Mouse (Mus musculus) CH12.LX (cell line): Measurements from ENCODE around the gene Celf2. TPM values are rescaled to one million over a fixed set of nuclear protein-coding genes. Genes with fewer than 3 reads are reported as not detected.

Experiments
- DNase-seq: peaks from one replicate; pipeline ENCODE4 v3.0.0-alpha.2; 2013; ENCODE audit errors: extremely low read depth
- H3K27ac ChIP-seq: 2 replicates; pipeline ENCODE4 v1.5.1; 2012; ENCODE audit warnings: low read depth, mild to moderate bottlenecking, control low read depth, moderate library complexity; ENCODE audit not compliant: insufficient read depth
- H3K27me3 ChIP-seq: replicated peaks from 2 replicates; pipeline ENCODE3; 2012; ENCODE audit warnings: inconsistent platforms
- H3K36me3 ChIP-seq, 2 experiments: replicated peaks in 1 of 2; 2 replicates each; pipeline versions ENCODE3 to v1.6.1; 2012; ENCODE audit warnings: inconsistent platforms in 1 of 2, low read length in 1 of 2, mild to moderate bottlenecking in 1 of 2, mixed read lengths in 1 of 2, moderate library complexity in 1 of 2; ENCODE audit not compliant: control insufficient read depth in 1 of 2, insufficient read depth in 1 of 2
- H3K4me1 ChIP-seq, 2 experiments: 2 replicates each; pipeline ENCODE4 v1.6.1; 2012; ENCODE audit warnings: inconsistent platforms in 1 of 2, moderate library complexity in 1 of 2; ENCODE audit not compliant: insufficient read depth in 2 of 2, control insufficient read depth in 1 of 2
- H3K4me2 ChIP-seq: 2 replicates; pipeline ENCODE4 v1.6.1; 2012; ENCODE audit warnings: low read depth, mild to moderate bottlenecking, control low read depth; ENCODE audit not compliant: poor library complexity, insufficient read depth, severe bottlenecking
- H3K4me3 ChIP-seq, 3 experiments: fragments of 150-350 bp in 1 of 3; sonication (generic) in 1 of 3; replicated peaks in 1 of 3; 2 replicates each; pipeline versions ENCODE3 to v1.5.1; 2011 to 2012; ENCODE audit warnings: low read depth in 2 of 3, low read length in 2 of 3, mild to moderate bottlenecking in 2 of 3, moderate library complexity in 2 of 3, control low read depth in 1 of 3, improper control_type of control experiment in 1 of 3, inconsistent platforms in 1 of 3, mixed read lengths in 1 of 3; ENCODE audit not compliant: poor library complexity in 1 of 3
- H3K79me2 ChIP-seq: replicated peaks from 2 replicates; pipeline ENCODE4 v1.6.1; 2012; ENCODE audit warnings: mild to moderate bottlenecking, moderate library complexity; ENCODE audit not compliant: control insufficient read depth, poor library complexity, insufficient read depth, severe bottlenecking; ENCODE audit errors: extremely low read depth
- H3K9ac ChIP-seq: 2 replicates; pipeline ENCODE4 v1.6.1; 2012; ENCODE audit warnings: low read depth, mild to moderate bottlenecking, control low read depth, moderate library complexity; ENCODE audit not compliant: insufficient read depth
- H3K9me3 ChIP-seq: replicated peaks from 2 replicates; pipeline ENCODE3; 2012; ENCODE audit warnings: low read length, inconsistent platforms, mixed read lengths
- BHLHE40 ChIP-seq: IDR thresholded peaks from 2 replicates; pipeline ENCODE4 v1.6.1; 2011; ENCODE audit warnings: mild to moderate bottlenecking, low read depth, low read length, improper control_type of control experiment
- CHD1 ChIP-seq: IDR thresholded peaks from 2 replicates; pipeline ENCODE4 v1.6.1; 2012; ENCODE audit warnings: low read depth, low read length, improper control_type of control experiment, inconsistent platforms
- CTCF ChIP-seq, 2 experiments: IDR thresholded peaks in 1 of 2; conservative IDR thresholded peaks in 1 of 2; 2 replicates each; pipeline ENCODE4 v1.5.1; 2011 to 2012; ENCODE audit warnings: low read depth in 2 of 2, low read length in 2 of 2, improper control_type of control experiment in 1 of 2, inconsistent platforms in 1 of 2, mild to moderate bottlenecking in 1 of 2, moderate library complexity in 1 of 2
- E2F4 ChIP-seq: IDR thresholded peaks from 2 replicates; pipeline ENCODE4 v1.6.1; 2011; ENCODE audit warnings: low read depth, low read length, improper control_type of control experiment; ENCODE audit not compliant: insufficient replicate concordance
- HCFC1 ChIP-seq: IDR thresholded peaks from 2 replicates; pipeline ENCODE4 v1.6.1; 2012; ENCODE audit warnings: low read depth, mild to moderate bottlenecking, inconsistent platforms, low read length, improper control_type of control experiment
- IRF4 ChIP-seq: IDR thresholded peaks from 2 replicates; pipeline ENCODE4 v1.6.1; 2014; ENCODE audit warnings: low read depth, mild to moderate bottlenecking, inconsistent platforms, low read length, improper control_type of control experiment
- JUN ChIP-seq: IDR thresholded peaks from 2 replicates; pipeline ENCODE4 v1.6.1; 2011; ENCODE audit warnings: low read depth, mild to moderate bottlenecking, low read length, improper control_type of control experiment, moderate library complexity; ENCODE audit not compliant: insufficient read depth
- MEF2A ChIP-seq: IDR thresholded peaks from 2 replicates; pipeline ENCODE4 v1.6.1; 2014; ENCODE audit warnings: low read depth, mild to moderate bottlenecking, inconsistent platforms, low read length, improper control_type of control experiment, borderline replicate concordance
- MXI1 ChIP-seq: IDR thresholded peaks from 2 replicates; pipeline ENCODE4 v1.6.1; 2011; ENCODE audit warnings: mild to moderate bottlenecking, low read depth, low read length, improper control_type of control experiment
- NRF1 ChIP-seq: IDR thresholded peaks from 2 replicates; pipeline ENCODE4 v1.6.1; 2014; ENCODE audit warnings: low read depth, mild to moderate bottlenecking, inconsistent platforms, low read length, improper control_type of control experiment, moderate library complexity
- RAD21 ChIP-seq: IDR thresholded peaks from 2 replicates; pipeline ENCODE4 v1.6.1; 2011; ENCODE audit warnings: low read depth, mild to moderate bottlenecking, low read length, improper control_type of control experiment, moderate library complexity
- RCOR1 ChIP-seq: conservative IDR thresholded peaks from 2 replicates; pipeline ENCODE4 v1.6.1; 2012; ENCODE audit warnings: low read depth, mild to moderate bottlenecking, inconsistent platforms, low read length, improper control_type of control experiment
- TBP ChIP-seq: conservative IDR thresholded peaks from 2 replicates; pipeline ENCODE4 v1.6.1; 2011; ENCODE audit warnings: low read depth, low read length, improper control_type of control experiment
- TCF12 ChIP-seq: IDR thresholded peaks from 2 replicates; pipeline ENCODE4 v1.6.1; 2014; ENCODE audit warnings: low read depth, mild to moderate bottlenecking, inconsistent platforms, low read length, improper control_type of control experiment
- UBTF ChIP-seq: IDR thresholded peaks from 2 replicates; pipeline ENCODE4 v1.6.1; 2012; ENCODE audit warnings: low read depth, mild to moderate bottlenecking, inconsistent platforms, low read length, improper control_type of control experiment, moderate library complexity
- USF2 ChIP-seq: conservative IDR thresholded peaks from 2 replicates; pipeline ENCODE4 v1.6.1; 2011; ENCODE audit warnings: low read depth, low read length, improper control_type of control experiment
- dilution Hi-C: fragments of 300-500 bp; cut with MboI; formaldehyde crosslinking; loops from 2 replicates; pipeline ENCODE4 v1.14.3; 2020; ENCODE audit warnings: low sequenced_read_pairs; ENCODE audit not compliant: extremely low pct_unique_long_range_greater_than_20kb, extremely low pct_ligation_motif_present
- in situ Hi-C: fragments of 300-500 bp; cut with MboI; formaldehyde crosslinking; loops from 3 replicates; pipeline ENCODE4 v1.14.3; 2019; ENCODE audit warnings: low sequenced_read_pairs, low pct_ligation_motif_present, low pct_unique_long_range_greater_than_20kb, mixed read lengths
- polyA plus RNA-seq: library from polyadenylated mRNA; unstranded; fragments of >175 nt; gene quantifications from 2 replicates; pipeline ENCODE4 v1.2.1, GENCODE M21; 2012; ENCODE audit warnings: low read depth; ENCODE audit not compliant: insufficient read length
- total RNA-seq, 2 experiments: library from RNA; depleted of rRNA; stranded (reverse); fragments of 300-350 nt in 1 of 2; fragments of >200 nt in 1 of 2; gene quantifications; 2 replicates each; pipeline ENCODE4 v1.2.3; 2012 to 2014

The Celf2 gene
- total and polyA plus RNA-seq, 3 experiments: 51.0 to 143 (median 103) TPM

DNA sequence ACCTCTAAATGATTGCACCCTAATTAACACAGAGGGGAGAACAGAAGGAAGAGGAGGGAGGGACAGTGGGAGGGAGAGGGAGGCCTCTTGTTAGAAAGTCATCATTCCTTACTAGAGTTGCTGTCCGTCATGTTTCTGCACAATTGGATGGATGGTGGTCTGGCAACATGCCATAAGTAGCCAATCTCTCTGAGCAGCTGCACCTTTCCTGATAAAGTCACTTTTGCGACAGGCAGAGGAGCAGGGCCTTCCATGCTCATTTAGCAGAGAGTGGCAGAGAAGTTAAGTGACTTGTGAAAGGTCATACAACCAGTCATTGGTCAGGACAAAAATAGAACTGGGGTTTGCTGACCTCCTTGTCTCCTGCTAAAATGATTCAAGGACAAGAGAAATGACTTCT, 747.0 kb downstream of the Celf2 start:
- H3K4me3 ChIP-seq: no peak overlapping the region
- no peak overlapping the region for H3K9ac ChIP-seq
- H3K79me2 ChIP-seq: no peaks in the 10 kb centered on the region
- DNase-seq: no peak
- H3K4me1 ChIP-seq: no peaks in the 10 kb centered on the region
- in situ Hi-C loops (no loop called here), dilution Hi-C loops (no loop called here)
- no peak overlapping the region for H3K27ac ChIP-seq
- no peak for TF ChIP-seq UBTF
- no peak for TF ChIP-seq E2F4
- no peak for TF ChIP-seq TBP
- no peak for TF ChIP-seq CTCF (conservative IDR thresholded peaks at IDR 0.05 in 1 of 2, IDR thresholded peaks at IDR 0.05 in 1 of 2; ENCODE audit: low read depth in 2 of 2, low read length in 2 of 2)
- TF ChIP-seq BHLHE40: no peak
- no peak for TF ChIP-seq JUN
- no peak for TF ChIP-seq CHD1
- no peak for TF ChIP-seq TCF12
- TF ChIP-seq RAD21: no peak
- no peak for TF ChIP-seq MXI1
- no peak for TF ChIP-seq USF2
- no peak for TF ChIP-seq NRF1
- no peak for TF ChIP-seq RCOR1
- TF ChIP-seq IRF4: no peak
- H3K27me3 ChIP-seq: no peaks in the 10 kb centered on the region
- no peaks in the 10 kb centered on the region for H3K36me3 ChIP-seq
- H3K4me2 ChIP-seq: no peak overlapping the region
- H3K9me3 ChIP-seq: no peaks in the 10 kb centered on the region

DNA sequence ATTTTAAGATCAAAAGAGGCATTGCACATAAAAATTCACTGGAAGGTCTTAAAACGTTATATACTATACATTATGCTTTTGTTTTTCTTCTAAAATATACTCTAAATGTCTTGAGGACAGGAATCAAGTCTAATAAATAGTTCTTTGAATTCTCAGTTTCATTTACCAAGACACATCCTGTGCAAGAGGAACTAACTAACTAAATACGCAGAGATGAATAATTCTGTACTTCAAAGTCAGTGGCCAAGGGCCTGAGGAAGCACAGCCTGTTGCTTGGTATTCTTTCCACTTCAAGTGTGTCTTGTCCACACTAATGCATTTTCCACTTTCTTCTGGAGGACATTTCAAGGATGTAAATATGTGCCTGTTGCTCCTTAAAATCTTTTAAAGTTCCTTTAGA, 766.2 kb downstream of the Celf2 start:
- dilution Hi-C loops: no loop called here
- H3K4me1 ChIP-seq: peaks cover 2 to 9% of the 10 kb centered on the region in 2 experiments; a peak in 3 of 4 replicates
- no peaks in the 10 kb centered on the region for H3K27me3 ChIP-seq
- no peak overlapping the region for H3K9ac ChIP-seq
- H3K4me2 ChIP-seq: no peak overlapping the region
- no peak overlapping the region for H3K27ac ChIP-seq
- H3K79me2 ChIP-seq: no peaks in the 10 kb centered on the region
- in situ Hi-C loops: no loop called here
- DNase-seq: no peak
- TF ChIP-seq HCFC1: no peak
- TF ChIP-seq MEF2A: no peak
- H3K9me3 ChIP-seq: no peaks in the 10 kb centered on the region
- H3K36me3 ChIP-seq: no peaks in the 10 kb centered on the region
- no peak overlapping the region for H3K4me3 ChIP-seq
